Mouse (Mus musculus) megakaryocyte, embryonic 14.5 days (primary cell): Measurements from ENCODE around the gene Pla2g12a.

ENCODE experiments used
- FLI1 ChIP-seq: IDR thresholded peaks from 2 replicates; pipeline ENCODE4 v1.6.1; 2012; ENCODE audit warnings: low read length, inconsistent platforms, mixed read lengths
- GATA1 ChIP-seq: IDR thresholded peaks from 3 replicates; pipeline ENCODE4 v1.6.1; 2012; ENCODE audit warnings: mixed read lengths, low read length, inconsistent platforms, borderline replicate concordance

DNA sequence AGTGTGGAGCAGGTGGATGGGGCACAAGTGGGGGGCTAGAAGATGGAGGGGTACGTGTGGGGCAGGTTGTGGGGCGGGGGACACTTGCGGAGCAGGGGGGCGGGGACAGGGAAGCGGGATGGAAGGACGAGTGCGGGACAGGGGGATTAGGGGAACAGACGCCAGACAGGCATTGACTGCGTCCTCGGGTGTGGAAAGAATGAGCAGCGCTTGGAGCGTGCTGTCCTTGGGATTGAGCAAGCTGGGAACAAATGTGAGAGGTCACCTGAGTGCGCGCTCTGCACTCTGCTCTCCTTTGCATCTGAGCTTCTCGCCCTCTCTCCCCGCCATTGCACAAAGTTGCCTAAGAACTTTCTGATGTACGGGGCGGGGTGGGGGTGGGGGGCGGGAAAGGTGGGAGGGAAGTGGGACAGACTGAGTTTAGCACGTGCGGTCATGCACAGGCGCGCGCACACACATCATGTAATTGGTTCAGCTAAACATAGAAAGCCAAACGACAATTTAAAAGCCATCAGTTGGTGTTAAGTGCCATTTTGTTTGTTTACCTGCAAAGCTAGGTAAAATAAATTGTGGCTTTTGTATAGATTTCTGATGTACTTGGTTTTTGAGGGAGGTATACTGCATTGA lies 838 bp downstream of the Pla2g12a start:
- no peak for TF ChIP-seq GATA1
- TF ChIP-seq FLI1: no peak
